Mouse (Mus musculus): Measurements from ENCODE around the gene Ctsh. TPM values are rescaled to one million over a fixed set of nuclear protein-coding genes. Genes with fewer than 3 reads are reported as not detected.

The Ctsh gene
- 27.3 and 31.1 TPM in 2 replicates for polyA plus RNA-seq (2015; fragmentation: Nextera tagmentation; extraction: Ambion mirVana)

- 74% methylated on average over 2 of the region's 2 CpGs for WGBS
- Histone ChIP-seq H3K4me2 (peak within 1 kb of the TSS; percentile 66), H3K9me3 (no peaks in the 10 kb centered on the region), H3K27ac (replicated peaks) (no peak within 1 kb of the TSS), H3K4me3 (peak within 1 kb of the TSS; percentile 37), H3K27me3 (no peaks in the 10 kb centered on the region), H3K36me3 (no peaks in the 10 kb centered on the region), H3K4me1 (replicated peaks) (peaks cover 9% of the 10 kb centered on the region), H3K9ac (peak within 1 kb of the TSS; percentile 11; the same call in 1 of the 2 replicates)
- ATAC-seq (ENCODE audit: low FRiP score, low read depth) = no peak
These were observed at the start of gene Ctsh for GRCm38 (mm10) chr9:90053852-90054251. TSS of gene Ctsh (plus strand) at chr9:90054152.

GRCm38 (mm10) chr9:90006432-90006831 is 47.5 kb upstream of the Ctsh start:
- no peaks in the 10 kb centered on the region for H3K36me3 ChIP-seq
- H3K27ac ChIP-seq (replicated peaks) = no peak overlapping the region
- H3K4me3 ChIP-seq = no peak overlapping the region
- no peaks in the 10 kb centered on the region for H3K4me1 ChIP-seq (replicated peaks)
- H3K9me3 ChIP-seq = no peaks in the 10 kb centered on the region
- H3K27me3 ChIP-seq = no peaks in the 10 kb centered on the region
- no peak overlapping the region for H3K4me2 ChIP-seq
- WGBS = 92% methylated on average over 3 of the region's 3 CpGs
- H3K9ac ChIP-seq = no peak overlapping the region
- ATAC-seq (ENCODE audit: low FRiP score, low read depth) = no peak

- Histone ChIP-seq H3K4me3 (no peak overlapping the region), H3K9me3 (no peaks in the 10 kb centered on the region), H3K27ac (replicated peaks) (no peak overlapping the region), H3K4me2 (no peak overlapping the region), H3K36me3 (no peaks in the 10 kb centered on the region), H3K27me3 (no peaks in the 10 kb centered on the region), H3K4me1 (replicated peaks) (no peaks in the 10 kb centered on the region), H3K9ac (no peak overlapping the region)
- WGBS = 14% methylated on average over 2 of the region's 2 CpGs
- ATAC-seq (ENCODE audit: low FRiP score, low read depth) = no peak
These were observed 46.9 kb upstream of the Ctsh start for GRCm38 (mm10) chr9:90007094-90007493.

GRCm38 (mm10) chr9:90008138-90008537 is 45.8 kb upstream of the Ctsh start:
- 91% methylated on average over 6 of the region's 6 CpGs for WGBS
- Histone ChIP-seq H3K27ac (replicated peaks) (no peak overlapping the region), H3K4me2 (no peak overlapping the region), H3K27me3 (no peaks in the 10 kb centered on the region), H3K4me3 (no peak overlapping the region), H3K9me3 (no peaks in the 10 kb centered on the region), H3K36me3 (no peaks in the 10 kb centered on the region), H3K4me1 (replicated peaks) (no peaks in the 10 kb centered on the region), H3K9ac (no peak overlapping the region)
- ATAC-seq (ENCODE audit: low FRiP score, low read depth) = no peak

GRCm38 (mm10) chr9:90011849-90012248 is 42.1 kb upstream of the Ctsh start:
- no peaks in the 10 kb centered on the region for H3K4me1 ChIP-seq (replicated peaks)
- no peak overlapping the region for H3K4me2 ChIP-seq
- no peaks in the 10 kb centered on the region for H3K9me3 ChIP-seq
- H3K9ac ChIP-seq = no peak overlapping the region
- ATAC-seq (ENCODE audit: low FRiP score, low read depth) = no peak
- no peak overlapping the region for H3K4me3 ChIP-seq
- no peaks in the 10 kb centered on the region for H3K36me3 ChIP-seq
- no peaks in the 10 kb centered on the region for H3K27me3 ChIP-seq
- no peak overlapping the region for H3K27ac ChIP-seq (replicated peaks)
- WGBS = 72% methylated on average over 2 of the region's 2 CpGs

GRCm38 (mm10) chr9:90014649-90015048 is 39.3 kb upstream of the Ctsh start:
- WGBS = 89% methylated on average over 3 of the region's 3 CpGs
- no peak for ATAC-seq (ENCODE audit: low FRiP score, low read depth)
- H3K27ac ChIP-seq (replicated peaks) = no peak overlapping the region

GRCm38 (mm10) chr9:90016204-90016603 is 37.7 kb upstream of the Ctsh start:
- Histone ChIP-seq H3K27ac (replicated peaks) (no peak overlapping the region), H3K36me3 (no peaks in the 10 kb centered on the region), H3K4me1 (replicated peaks) (no peaks in the 10 kb centered on the region), H3K4me3 (no peak overlapping the region), H3K4me2 (no peak overlapping the region), H3K9me3 (no peaks in the 10 kb centered on the region), H3K9ac (no peak overlapping the region), H3K27me3 (no peaks in the 10 kb centered on the region)
- WGBS = 78% methylated on average over 6 of the region's 6 CpGs
- ATAC-seq (ENCODE audit: low FRiP score, low read depth) = no peak

More at GRCm38 (mm10) chr9:90014649-90015048, 39.3 kb upstream of the Ctsh start:
- Histone ChIP-seq H3K4me3 (no peak overlapping the region), H3K9me3 (no peaks in the 10 kb centered on the region), H3K27me3 (no peaks in the 10 kb centered on the region), H3K4me1 (replicated peaks) (no peaks in the 10 kb centered on the region), H3K36me3 (no peaks in the 10 kb centered on the region), H3K4me2 (no peak overlapping the region), H3K9ac (no peak overlapping the region)

GRCm38 (mm10) chr9:90020866-90021265 is 33.1 kb upstream of the Ctsh start:
- 83% methylated on average over 6 of the region's 6 CpGs for WGBS

GRCm38 (mm10) chr9:90021442-90021841 is 32.5 kb upstream of the Ctsh start:
- no peaks in the 10 kb centered on the region for H3K4me1 ChIP-seq (replicated peaks)
- H3K36me3 ChIP-seq = no peaks in the 10 kb centered on the region
- no peaks in the 10 kb centered on the region for H3K27me3 ChIP-seq
- H3K4me2 ChIP-seq = no peak overlapping the region
- no peak for ATAC-seq (ENCODE audit: low FRiP score, low read depth)
- H3K27ac ChIP-seq (replicated peaks) = no peak overlapping the region
- no peaks in the 10 kb centered on the region for H3K9me3 ChIP-seq
- no peak overlapping the region for H3K9ac ChIP-seq
- no peak overlapping the region for H3K4me3 ChIP-seq
- 89% methylated on average over 4 of the region's 4 CpGs for WGBS

More at GRCm38 (mm10) chr9:90020866-90021265, 33.1 kb upstream of the Ctsh start:
- no peaks in the 10 kb centered on the region for H3K9me3 ChIP-seq
- no peaks in the 10 kb centered on the region for H3K27me3 ChIP-seq
- H3K4me1 ChIP-seq (replicated peaks) = no peaks in the 10 kb centered on the region
- H3K9ac ChIP-seq = no peak overlapping the region
- no peaks in the 10 kb centered on the region for H3K36me3 ChIP-seq
- no peak for ATAC-seq (ENCODE audit: low FRiP score, low read depth)
- H3K4me2 ChIP-seq = no peak overlapping the region
- H3K4me3 ChIP-seq = no peak overlapping the region
- no peak overlapping the region for H3K27ac ChIP-seq (replicated peaks)

- H3K4me2 ChIP-seq = no peak overlapping the region
- 90% methylated on average over 6 of the region's 6 CpGs for WGBS
- H3K27me3 ChIP-seq = no peaks in the 10 kb centered on the region
- no peaks in the 10 kb centered on the region for H3K36me3 ChIP-seq
- no peak for ATAC-seq (ENCODE audit: low FRiP score, low read depth)
- no peak overlapping the region for H3K4me3 ChIP-seq
- no peak overlapping the region for H3K9ac ChIP-seq
- H3K27ac ChIP-seq (replicated peaks) = no peak overlapping the region
- H3K4me1 ChIP-seq (replicated peaks) = no peaks in the 10 kb centered on the region
- H3K9me3 ChIP-seq = no peaks in the 10 kb centered on the region
These were observed 26.2 kb upstream of the Ctsh start for GRCm38 (mm10) chr9:90027709-90028108.

- Histone ChIP-seq H3K27me3 (no peaks in the 10 kb centered on the region), H3K9ac (no peak overlapping the region), H3K9me3 (no peaks in the 10 kb centered on the region), H3K36me3 (no peaks in the 10 kb centered on the region), H3K4me1 (replicated peaks) (no peaks in the 10 kb centered on the region), H3K27ac (replicated peaks) (no peak overlapping the region), H3K4me2 (no peak overlapping the region), H3K4me3 (no peak overlapping the region)
- 80% methylated on average over 4 of the region's 4 CpGs for WGBS
- no peak for ATAC-seq (ENCODE audit: low FRiP score, low read depth)
These were observed 20.0 kb upstream of the Ctsh start for GRCm38 (mm10) chr9:90033922-90034321.

GRCm38 (mm10) chr9:90035168-90035567 is 18.8 kb upstream of the Ctsh start:
- Histone ChIP-seq H3K4me1 (replicated peaks) (no peaks in the 10 kb centered on the region), H3K27ac (replicated peaks) (no peak overlapping the region), H3K27me3 (no peaks in the 10 kb centered on the region), H3K4me2 (no peak overlapping the region), H3K36me3 (no peaks in the 10 kb centered on the region), H3K9ac (no peak overlapping the region), H3K9me3 (no peaks in the 10 kb centered on the region), H3K4me3 (no peak overlapping the region)
- ATAC-seq (ENCODE audit: low FRiP score, low read depth) = no peak
- WGBS = 63% methylated on average over 2 of the region's 2 CpGs

- no peaks in the 10 kb centered on the region for H3K4me1 ChIP-seq (replicated peaks)
- H3K36me3 ChIP-seq = no peaks in the 10 kb centered on the region
- H3K27ac ChIP-seq (replicated peaks) = no peak overlapping the region
- 95% methylated on average over 3 of the region's 3 CpGs for WGBS
- no peak overlapping the region for H3K9ac ChIP-seq
- no peaks in the 10 kb centered on the region for H3K9me3 ChIP-seq
- H3K4me3 ChIP-seq = no peak overlapping the region
- H3K4me2 ChIP-seq = no peak overlapping the region
- H3K27me3 ChIP-seq = no peaks in the 10 kb centered on the region
- ATAC-seq (ENCODE audit: low FRiP score, low read depth) = no peak
These were observed 18.2 kb upstream of the Ctsh start for GRCm38 (mm10) chr9:90035794-90036193.
